Mouse (Mus musculus) heart, postnatal 0 days (tissue): ENCODE data around the gene Smyd3. TPM values are rescaled to one million over a fixed set of nuclear protein-coding genes. Genes with fewer than 3 reads are reported as not detected.

Source experiments
- ATAC-seq: fragments of 200-750 bp; cut with Nextera tagmentation; 2 replicates; pipeline ENCODE4 v1.8.0; 2017; ENCODE audit warnings: low read depth, moderate number of reproducible peaks, moderate library complexity; ENCODE audit not compliant: insufficient read depth
- DNase-seq: peaks from one replicate; pipeline ENCODE4 v3.0.0-alpha.2; 2016; ENCODE audit warnings: low spot score
- H3K27ac ChIP-seq: fragments of 300-500 bp; sonication (generic); 2 replicates; pipeline ENCODE4 v1.5.1; 2014; ENCODE audit warnings: low read depth, mild to moderate bottlenecking
- H3K27me3 ChIP-seq: fragments of 300-500 bp; sonication (generic); 2 replicates; pipeline ENCODE4 v1.6.1; 2014; ENCODE audit warnings: low read length, mixed read lengths; ENCODE audit not compliant: control insufficient read depth, insufficient read depth
- H3K36me3 ChIP-seq: fragments of 300-500 bp; sonication (generic); replicated peaks from 2 replicates; pipeline ENCODE4 v1.6.1; 2014; ENCODE audit warnings: low read length, mixed read lengths; ENCODE audit not compliant: control insufficient read depth, insufficient read depth
- H3K4me1 ChIP-seq: fragments of 300-500 bp; sonication (generic); 2 replicates; pipeline ENCODE4 v1.6.1; 2014; ENCODE audit warnings: antibody characterized with exemption; ENCODE audit not compliant: control insufficient read depth, insufficient read depth
- H3K4me2 ChIP-seq: fragments of 300-500 bp; sonication (generic); 2 replicates; pipeline ENCODE4 v1.6.1; 2014; ENCODE audit warnings: low read depth, mild to moderate bottlenecking, low read length, moderate library complexity
- H3K4me3 ChIP-seq: fragments of 300-500 bp; sonication (generic); 2 replicates; pipeline ENCODE4 v1.5.1; 2014; ENCODE audit warnings: low read depth, low read length
- H3K9ac ChIP-seq: fragments of 300-500 bp; sonication (generic); replicated peaks from 2 replicates; pipeline ENCODE4 v1.6.1; 2014; ENCODE audit warnings: low read depth, low read length, mixed read lengths
- H3K9me3 ChIP-seq: fragments of 300-500 bp; sonication (generic); replicated peaks from 2 replicates; pipeline ENCODE4 v1.6.1; 2016; ENCODE audit warnings: low read length; ENCODE audit not compliant: control insufficient read depth
- CTCF ChIP-seq: IDR thresholded peaks from 2 replicates; pipeline ENCODE4 v1.5.1; 2016; ENCODE audit warnings: antibody characterized with exemption, control low read depth, low read depth
- EP300 ChIP-seq: IDR thresholded peaks from 2 replicates; pipeline ENCODE4 v1.6.1; 2016; ENCODE audit warnings: antibody characterized with exemption, low read depth
- WGBS: fragments of 180-500 bp; shearing (Covaris S2); extraction: QIAGEN DNeasy Blood & Tissue Kit; methylation state at CpG from one replicate; pipeline ENCODE4 v1.1.7; 2014; 5-methylcytosine and 5-hydroxymethylcytosine counted together
- polyA plus RNA-seq: library from polyadenylated mRNA; unstranded; fragments of >200 nt; fragmentation: Nextera tagmentation; extraction: Ambion mirVana; gene quantifications from 2 replicates; pipeline ENCODE4 v1.2.1, GENCODE M21; 2015
- total RNA-seq: library from RNA; depleted of rRNA; stranded (reverse); fragments of >200 nt; gene quantifications from 2 replicates; pipeline ENCODE4 v1.2.3, GENCODE M21; 2014; ENCODE audit warnings: low replicate concordance

Smyd3 gene
- total and polyA plus RNA-seq, 2 experiments from 2014 or later: 7.0 to 11.6 TPM

DNA sequence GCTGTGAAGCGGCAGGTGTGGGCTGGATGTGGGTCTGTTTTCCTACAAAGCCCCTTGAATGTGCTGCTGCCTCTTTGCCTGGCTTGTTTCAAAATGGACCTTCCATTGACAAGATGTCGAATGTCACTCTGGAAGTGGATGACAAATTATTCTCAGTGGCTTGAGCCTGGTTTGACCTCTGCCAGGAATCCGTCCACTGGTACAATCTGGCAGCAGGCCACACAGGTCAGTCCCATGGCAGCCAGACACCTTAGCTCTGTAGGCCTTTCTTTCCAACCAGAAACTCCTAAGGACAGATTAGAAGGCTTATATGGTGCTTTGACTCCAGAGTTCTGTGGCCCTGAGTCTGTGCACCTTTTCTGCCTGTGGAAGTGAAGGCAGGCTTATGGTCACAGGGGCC lies 507.9 kb downstream of the Smyd3 start:
- 51% methylated on average over 3 of the region's 3 CpGs for WGBS
- H3K4me1 ChIP-seq: peaks cover 12% of the 10 kb centered on the region
- no peak overlapping the region for H3K9ac ChIP-seq
- no peaks in the 10 kb centered on the region for H3K36me3 ChIP-seq
- H3K4me3 ChIP-seq: no peak overlapping the region
- no peak overlapping the region for H3K27ac ChIP-seq
- no peak overlapping the region for H3K4me2 ChIP-seq
- H3K27me3 ChIP-seq: no peaks in the 10 kb centered on the region
- no peak for DNase-seq
- ATAC-seq: no peak
- no peaks in the 10 kb centered on the region for H3K9me3 ChIP-seq
- TF ChIP-seq EP300: no peak
- TF ChIP-seq CTCF: no peak

DNA sequence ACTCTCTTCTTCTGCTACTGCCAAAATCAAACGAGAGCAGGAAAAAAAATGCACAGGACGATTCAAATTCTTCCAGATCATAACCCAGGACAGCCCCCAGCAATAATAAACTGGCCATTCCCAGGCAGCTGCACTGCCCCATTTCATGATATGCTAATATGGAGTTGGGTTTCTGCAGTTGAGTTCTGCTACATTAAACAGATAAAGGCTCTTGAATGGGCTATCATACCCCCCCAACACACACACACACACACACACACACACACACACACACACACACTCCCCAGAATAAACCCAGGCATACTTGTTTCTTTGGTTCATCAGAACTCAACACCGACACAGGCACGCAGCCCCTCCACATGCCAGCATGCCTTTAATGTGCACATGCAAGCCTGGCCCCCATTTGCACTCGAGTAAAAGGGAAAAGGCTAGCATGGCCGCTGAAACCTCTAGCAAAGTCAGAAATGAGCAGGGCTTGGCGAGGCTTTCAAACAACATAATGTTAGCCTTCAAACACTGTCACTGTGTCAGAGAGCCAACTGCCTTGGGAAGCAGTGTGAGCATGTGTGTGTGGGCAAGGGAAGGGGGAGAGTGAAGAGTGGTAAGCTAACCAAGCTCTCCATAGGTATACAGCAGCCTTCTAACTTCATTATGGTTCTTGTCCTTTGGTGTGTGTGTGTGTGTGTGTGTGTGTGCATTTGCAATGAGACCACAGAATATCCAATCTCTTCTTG lies 513.5 kb downstream of the Smyd3 start:
- Histone ChIP-seq H3K27ac (no peak overlapping the region), H3K4me1 (no peaks in the 10 kb centered on the region; the same call in 1 of the 2 replicates), H3K36me3 (no peaks in the 10 kb centered on the region), H3K9me3 (no peaks in the 10 kb centered on the region), H3K4me2 (no peak overlapping the region), H3K4me3 (no peak overlapping the region), H3K27me3 (no peaks in the 10 kb centered on the region), H3K9ac (no peak overlapping the region)
- ATAC-seq (no peak), DNase-seq (no peak)
- 42% methylated on average over 7 of the region's 7 CpGs for WGBS
- TF ChIP-seq EP300: no peak
- TF ChIP-seq CTCF: no peak

GRCm38 (mm10) chr1:179003406-179004132 lies 514.3 kb downstream of the Smyd3 start:
- Histone ChIP-seq H3K9ac (no peak overlapping the region), H3K36me3 (no peaks in the 10 kb centered on the region), H3K9me3 (no peaks in the 10 kb centered on the region), H3K27ac (no peak overlapping the region), H3K4me1 (no peaks in the 10 kb centered on the region; the same call in 1 of the 2 replicates), H3K4me3 (no peak overlapping the region), H3K27me3 (no peaks in the 10 kb centered on the region), H3K4me2 (no peak overlapping the region)
- DNase-seq (no peak), ATAC-seq (peak; percentile 24; the same call in 1 of the 2 replicates)
- no peak for TF ChIP-seq EP300
- no peak for TF ChIP-seq CTCF
- WGBS: 85% methylated on average over 5 of the region's 5 CpGs

DNA sequence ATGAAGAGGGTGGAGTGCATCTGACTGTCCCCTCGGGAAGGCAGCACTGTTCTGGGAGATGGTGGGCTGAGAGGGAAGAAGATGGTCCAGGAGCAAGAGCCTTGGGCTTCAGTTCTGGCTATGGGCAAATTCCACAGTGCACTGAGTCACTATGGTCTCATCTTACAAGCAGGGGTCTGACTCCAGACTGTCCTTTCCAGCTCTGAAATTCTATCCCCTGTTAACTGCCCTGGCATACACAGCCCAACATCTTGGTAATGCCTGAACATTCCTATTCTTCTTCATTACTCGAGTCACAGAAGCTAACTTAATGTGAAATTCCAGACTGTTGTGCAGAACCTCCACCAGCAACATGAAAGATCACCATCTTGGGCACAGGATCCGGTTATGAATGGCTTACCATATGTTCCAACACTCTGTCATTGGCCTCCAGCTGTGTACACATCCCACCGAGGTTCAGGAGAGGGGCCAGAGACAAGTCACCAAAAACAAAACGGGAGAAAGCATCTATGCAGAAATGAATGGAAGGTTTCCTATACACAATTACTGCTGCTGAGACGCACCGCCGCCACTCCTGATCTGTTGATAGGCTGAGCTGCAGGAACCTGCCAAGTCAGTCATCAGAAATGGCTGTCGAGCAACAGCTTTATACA lies 517.8 kb downstream of the Smyd3 start:
- ATAC-seq (no peak), DNase-seq (no peak)
- Histone ChIP-seq H3K4me3 (no peak overlapping the region), H3K27ac (no peak overlapping the region), H3K4me1 (no peaks in the 10 kb centered on the region; the same call in 1 of the 2 replicates), H3K9ac (no peak overlapping the region), H3K4me2 (no peak overlapping the region), H3K27me3 (no peaks in the 10 kb centered on the region), H3K9me3 (no peaks in the 10 kb centered on the region), H3K36me3 (no peaks in the 10 kb centered on the region)
- TF ChIP-seq EP300 (no peak), CTCF (no peak)
- 58% methylated on average over 9 of the region's 9 CpGs for WGBS

DNA sequence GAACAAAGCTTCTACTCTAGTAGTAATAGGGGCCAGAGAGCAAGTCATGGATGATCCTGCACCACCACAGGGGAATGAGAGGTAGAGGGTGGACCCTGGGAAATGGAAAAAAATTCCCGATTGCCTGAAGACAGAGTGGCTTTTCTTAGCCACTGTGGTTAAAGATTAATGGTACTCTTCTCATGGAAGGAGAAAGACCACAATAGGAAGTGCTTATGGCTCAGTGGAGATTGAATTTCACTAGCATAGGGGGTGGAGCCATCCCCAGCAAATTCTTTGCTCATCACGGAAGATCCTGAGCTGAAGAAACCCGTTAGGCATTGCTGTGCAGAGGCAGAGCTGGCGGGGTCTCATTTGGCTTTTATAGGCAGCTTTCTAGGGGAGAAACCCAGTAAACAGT lies 520.0 kb downstream of the Smyd3 start:
- no peak for DNase-seq
- H3K36me3 ChIP-seq: no peaks in the 10 kb centered on the region
- H3K4me3 ChIP-seq: no peak overlapping the region
- no peak for TF ChIP-seq EP300
- no peak for TF ChIP-seq CTCF
- ATAC-seq: no peak
- H3K9me3 ChIP-seq: no peaks in the 10 kb centered on the region
- H3K4me1 ChIP-seq: no peaks in the 10 kb centered on the region
- H3K27me3 ChIP-seq: no peaks in the 10 kb centered on the region
- no peak overlapping the region for H3K27ac ChIP-seq
- 57% methylated on average over 4 of the region's 4 CpGs for WGBS
- no peak overlapping the region for H3K9ac ChIP-seq
- no peak overlapping the region for H3K4me2 ChIP-seq
